Mouse (Mus musculus) CH12.LX (cell line): Measurements from ENCODE around the gene Med29. TPM values are rescaled to one million over a fixed set of nuclear protein-coding genes. Genes with fewer than 3 reads are reported as not detected.

Source experiments
- DNase-seq: peaks from one replicate; pipeline ENCODE4 v3.0.0-alpha.2; 2013; ENCODE audit errors: extremely low read depth
- H3K27ac ChIP-seq: 2 replicates; pipeline ENCODE4 v1.5.1; 2012; ENCODE audit warnings: low read depth, mild to moderate bottlenecking, control low read depth, moderate library complexity; ENCODE audit not compliant: insufficient read depth
- H3K27me3 ChIP-seq: replicated peaks from 2 replicates; pipeline ENCODE3; 2012; ENCODE audit warnings: inconsistent platforms
- H3K36me3 ChIP-seq, 2 experiments: replicated peaks in 1 of 2; 2 replicates each; pipeline versions ENCODE3 to v1.6.1; 2012; ENCODE audit warnings: inconsistent platforms in 1 of 2, low read length in 1 of 2, mild to moderate bottlenecking in 1 of 2, mixed read lengths in 1 of 2, moderate library complexity in 1 of 2; ENCODE audit not compliant: control insufficient read depth in 1 of 2, insufficient read depth in 1 of 2
- H3K4me1 ChIP-seq, 2 experiments: 2 replicates each; pipeline ENCODE4 v1.6.1; 2012; ENCODE audit warnings: inconsistent platforms in 1 of 2, moderate library complexity in 1 of 2; ENCODE audit not compliant: insufficient read depth in 2 of 2, control insufficient read depth in 1 of 2
- H3K4me2 ChIP-seq: 2 replicates; pipeline ENCODE4 v1.6.1; 2012; ENCODE audit warnings: low read depth, mild to moderate bottlenecking, control low read depth; ENCODE audit not compliant: poor library complexity, insufficient read depth, severe bottlenecking
- H3K4me3 ChIP-seq, 3 experiments: fragments of 150-350 bp in 1 of 3; sonication (generic) in 1 of 3; replicated peaks in 1 of 3; 2 replicates each; pipeline versions ENCODE3 to v1.5.1; 2011 to 2012; ENCODE audit warnings: low read depth in 2 of 3, low read length in 2 of 3, mild to moderate bottlenecking in 2 of 3, moderate library complexity in 2 of 3, control low read depth in 1 of 3, improper control_type of control experiment in 1 of 3, inconsistent platforms in 1 of 3, mixed read lengths in 1 of 3; ENCODE audit not compliant: poor library complexity in 1 of 3
- H3K79me2 ChIP-seq: replicated peaks from 2 replicates; pipeline ENCODE4 v1.6.1; 2012; ENCODE audit warnings: mild to moderate bottlenecking, moderate library complexity; ENCODE audit not compliant: control insufficient read depth, poor library complexity, insufficient read depth, severe bottlenecking; ENCODE audit errors: extremely low read depth
- H3K9ac ChIP-seq: 2 replicates; pipeline ENCODE4 v1.6.1; 2012; ENCODE audit warnings: low read depth, mild to moderate bottlenecking, control low read depth, moderate library complexity; ENCODE audit not compliant: insufficient read depth
- H3K9me3 ChIP-seq: replicated peaks from 2 replicates; pipeline ENCODE3; 2012; ENCODE audit warnings: low read length, inconsistent platforms, mixed read lengths
- BHLHE40 ChIP-seq: IDR thresholded peaks from 2 replicates; pipeline ENCODE4 v1.6.1; 2011; ENCODE audit warnings: mild to moderate bottlenecking, low read depth, low read length, improper control_type of control experiment
- CHD1 ChIP-seq: IDR thresholded peaks from 2 replicates; pipeline ENCODE4 v1.6.1; 2012; ENCODE audit warnings: low read depth, low read length, improper control_type of control experiment, inconsistent platforms
- CHD2 ChIP-seq: IDR thresholded peaks from 2 replicates; pipeline ENCODE4 v1.6.1; 2011; ENCODE audit warnings: low read length, improper control_type of control experiment
- CTCF ChIP-seq, 2 experiments: IDR thresholded peaks in 1 of 2; conservative IDR thresholded peaks in 1 of 2; 2 replicates each; pipeline ENCODE4 v1.5.1; 2011 to 2012; ENCODE audit warnings: low read depth in 2 of 2, low read length in 2 of 2, improper control_type of control experiment in 1 of 2, inconsistent platforms in 1 of 2, mild to moderate bottlenecking in 1 of 2, moderate library complexity in 1 of 2
- ELF1 ChIP-seq: IDR thresholded peaks from 2 replicates; pipeline ENCODE4 v1.6.1; 2014; ENCODE audit warnings: low read depth, mild to moderate bottlenecking, inconsistent platforms, low read length, improper control_type of control experiment
- ETS1 ChIP-seq: conservative IDR thresholded peaks from 2 replicates; pipeline ENCODE4 v1.6.1; 2012; ENCODE audit warnings: low read depth, mild to moderate bottlenecking, inconsistent platforms, low read length, improper control_type of control experiment, moderate library complexity
- IRF4 ChIP-seq: IDR thresholded peaks from 2 replicates; pipeline ENCODE4 v1.6.1; 2014; ENCODE audit warnings: low read depth, mild to moderate bottlenecking, inconsistent platforms, low read length, improper control_type of control experiment
- JUND ChIP-seq: conservative IDR thresholded peaks from 2 replicates; pipeline ENCODE4 v1.6.1; 2011; ENCODE audit warnings: low read depth, low read length, improper control_type of control experiment
- MAFK ChIP-seq: IDR thresholded peaks from 2 replicates; pipeline ENCODE4 v1.6.1; 2011; ENCODE audit warnings: low read length, improper control_type of control experiment; ENCODE audit not compliant: insufficient replicate concordance
- MAX ChIP-seq: IDR thresholded peaks from 2 replicates; pipeline ENCODE4 v1.6.1; 2011; ENCODE audit warnings: low read length, improper control_type of control experiment
- MAZ ChIP-seq: IDR thresholded peaks from 2 replicates; pipeline ENCODE4 v1.6.1; 2012; ENCODE audit warnings: low read depth, mild to moderate bottlenecking, inconsistent platforms, low read length, improper control_type of control experiment, moderate library complexity
- MEF2A ChIP-seq: IDR thresholded peaks from 2 replicates; pipeline ENCODE4 v1.6.1; 2014; ENCODE audit warnings: low read depth, mild to moderate bottlenecking, inconsistent platforms, low read length, improper control_type of control experiment, borderline replicate concordance
- MYC ChIP-seq: IDR thresholded peaks from 2 replicates; pipeline ENCODE4 v1.6.1; 2011; ENCODE audit warnings: low read depth, mild to moderate bottlenecking, improper control_type of control experiment, low read length
- RAD21 ChIP-seq: IDR thresholded peaks from 2 replicates; pipeline ENCODE4 v1.6.1; 2011; ENCODE audit warnings: low read depth, mild to moderate bottlenecking, low read length, improper control_type of control experiment, moderate library complexity
- SIN3A ChIP-seq: IDR thresholded peaks from 2 replicates; pipeline ENCODE4 v1.6.1; 2012; ENCODE audit warnings: low read length, improper control_type of control experiment, inconsistent platforms
- UBTF ChIP-seq: IDR thresholded peaks from 2 replicates; pipeline ENCODE4 v1.6.1; 2012; ENCODE audit warnings: low read depth, mild to moderate bottlenecking, inconsistent platforms, low read length, improper control_type of control experiment, moderate library complexity
- ZKSCAN1 ChIP-seq: IDR thresholded peaks from 2 replicates; pipeline ENCODE4 v1.6.1; 2012; ENCODE audit warnings: low read depth, inconsistent platforms, low read length, improper control_type of control experiment, borderline replicate concordance
- ZMIZ1 ChIP-seq: IDR thresholded peaks from 2 replicates; pipeline ENCODE4 v1.6.1; 2012; ENCODE audit warnings: low read depth, mild to moderate bottlenecking, inconsistent platforms, low read length, improper control_type of control experiment
- ZNF384 ChIP-seq: IDR thresholded peaks from 2 replicates; pipeline ENCODE4 v1.6.1; 2012; ENCODE audit warnings: low read depth, low read length, improper control_type of control experiment, inconsistent platforms
- dilution Hi-C: fragments of 300-500 bp; cut with MboI; formaldehyde crosslinking; loops from 2 replicates; pipeline ENCODE4 v1.14.3; 2020; ENCODE audit warnings: low sequenced_read_pairs; ENCODE audit not compliant: extremely low pct_unique_long_range_greater_than_20kb, extremely low pct_ligation_motif_present
- in situ Hi-C: fragments of 300-500 bp; cut with MboI; formaldehyde crosslinking; loops from 3 replicates; pipeline ENCODE4 v1.14.3; 2019; ENCODE audit warnings: low sequenced_read_pairs, low pct_ligation_motif_present, low pct_unique_long_range_greater_than_20kb, mixed read lengths
- polyA plus RNA-seq: library from polyadenylated mRNA; unstranded; fragments of >175 nt; gene quantifications from 2 replicates; pipeline ENCODE4 v1.2.1, GENCODE M21; 2012; ENCODE audit warnings: low read depth; ENCODE audit not compliant: insufficient read length
- total RNA-seq, 2 experiments: library from RNA; depleted of rRNA; stranded (reverse); fragments of 300-350 nt in 1 of 2; fragments of >200 nt in 1 of 2; gene quantifications; 2 replicates each; pipeline ENCODE4 v1.2.3; 2012 to 2014

Med29 gene
- total and polyA plus RNA-seq, 3 experiments, result 19.8 to 26.9 (median 23.5) TPM

DNA sequence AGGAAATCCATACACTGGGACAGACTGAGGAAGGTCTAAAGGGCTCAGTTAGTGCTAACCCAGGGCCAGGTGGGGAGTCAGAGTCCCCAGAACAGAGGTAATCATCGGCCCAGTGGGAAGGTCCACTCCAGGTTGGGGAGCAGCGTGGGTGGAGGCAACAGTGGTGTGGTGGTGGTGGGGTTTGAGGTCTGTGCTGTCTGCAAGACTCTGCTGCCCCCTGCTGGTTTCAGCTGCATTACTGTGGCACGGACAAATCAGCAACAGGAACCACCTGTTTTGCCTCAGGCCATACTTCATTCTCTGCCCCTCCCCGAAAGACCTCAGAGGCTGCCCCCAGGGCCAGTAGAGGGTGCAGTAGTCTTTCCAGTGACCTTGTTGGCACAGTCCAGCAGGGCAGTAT is 6.0 kb downstream of the Med29 start (continued):
- TF ChIP-seq IRF4 (peak; percentile 96), UBTF (no peak), BHLHE40 (peak; percentile 55), ELF1 (peak; percentile 37; the same call in 1 of the 2 replicates), MAFK (no peak), CHD1 (no peak), ZKSCAN1 (no peak), ZNF384 (no peak), SIN3A (peak; percentile 71), CHD2 (0 out of 2 replicates have a peak, but pooled peaks have one; percentile 2), CTCF (conservative IDR thresholded peaks at IDR 0.05 in 1 of 2, IDR thresholded peaks at IDR 0.05 in 1 of 2; ENCODE audit: low read depth in 2 of 2, low read length in 2 of 2) (peak; percentile 66 to 93)

DNA sequence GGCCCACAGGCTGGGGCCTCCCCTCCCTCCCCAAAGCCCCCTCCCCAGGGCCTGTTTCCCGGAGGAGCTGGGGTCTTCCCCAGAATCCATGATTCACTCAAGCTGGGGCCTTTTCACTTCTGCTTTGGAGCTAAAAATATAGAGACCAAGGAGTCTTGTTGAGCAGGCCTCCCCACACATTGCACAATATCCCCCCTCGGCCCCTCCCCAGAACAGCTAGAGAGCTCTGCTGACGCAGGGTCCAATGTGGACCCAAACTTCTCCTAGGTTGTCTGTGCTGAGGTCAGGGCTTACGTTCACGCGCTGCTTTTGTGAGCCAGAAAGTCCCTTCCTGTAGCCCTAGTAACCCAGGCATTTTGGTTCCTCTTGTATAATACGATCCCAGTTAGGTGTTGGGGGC is 6.5 kb downstream of the Med29 start:
- TF ChIP-seq IRF4 (0 out of 2 replicates have a peak, but pooled peaks have one; percentile 29), SIN3A (no peak), CHD2 (peak; percentile 5; the same call in 1 of the 2 replicates), MAX (no peak), MAFK (no peak), ETS1 (peak; percentile 54), MYC (no peak), ZNF384 (no peak), BHLHE40 (0 out of 2 replicates have a peak, but pooled peaks have one; percentile 6), MEF2A (peak; percentile 73), RAD21 (no peak), ZMIZ1 (no peak), JUND (no peak), MAZ (0 out of 2 replicates have a peak, but pooled peaks have one; percentile 3)
- Histone ChIP-seq H3K9me3 (no peaks in the 10 kb centered on the region), H3K36me3 (peaks cover 29 to 49% of the 10 kb centered on the region in 2 experiments), H3K4me1 (peaks cover 35 to 55% of the 10 kb centered on the region in 2 experiments), H3K27ac (peak overlapping the region; percentile 49), H3K27me3 (no peaks in the 10 kb centered on the region), H3K4me3 (no peak overlapping the region), H3K79me2 (peaks cover under 1% of the 10 kb centered on the region; the same call in 1 of the 2 replicates), H3K9ac (no peak overlapping the region; the same call in 1 of the 2 replicates), H3K4me2 (no peak overlapping the region)
- in situ Hi-C loops (no loop called here), dilution Hi-C loops (no loop called here)
- no peak for DNase-seq
